8 mouse cellular contexts compared by ENCODE assay signal in the genomic region with DNA sequence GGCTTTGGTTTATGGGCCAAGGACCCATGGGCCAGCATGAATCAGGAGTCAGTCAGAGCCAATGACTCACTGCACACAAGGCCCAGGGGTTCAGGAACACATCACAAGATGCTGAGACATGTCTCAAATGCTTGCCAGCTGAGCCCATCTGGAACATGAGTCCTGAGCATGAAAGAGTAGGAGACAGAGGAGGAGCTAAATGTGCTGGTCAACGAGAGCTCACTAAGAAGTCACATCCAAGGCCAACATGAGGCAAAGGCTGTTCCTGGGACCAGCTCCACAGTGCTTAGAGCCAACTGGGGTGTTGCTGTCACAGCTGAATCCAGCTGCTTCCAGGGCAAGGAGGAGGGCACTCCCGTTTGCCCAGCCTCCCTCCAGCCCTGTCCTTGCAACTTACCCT.
A peak's percentile ranks its signal among the peaks of the same experiment; 100 is the strongest.
DNase-seq lines count a peak whose midpoint lies in the region; ATAC-seq lines count a peak whose summit lies in the region.

No protein-coding gene starts in this region.

- DNase-seq in midbrain, embryonic 10.5 days (ENCODE audit: low spot score) = no peak
- no peak for DNase-seq in midbrain, embryonic 14.5 days
- peak; percentile 90 to 94 for DNase-seq in heart, adult 9 months (ENCODE audit: low spot score in 2 of 2)
- DNase-seq in kidney, postnatal 10 days = peak; percentile 81
- peak; percentile 97 for DNase-seq in skeletal muscle tissue, adult 2 months (ENCODE audit: low read depth, low spot score)
- no peak for DNase-seq in liver
- DNase-seq in frontal cortex, postnatal 25 days (ENCODE audit: low spot score in 2 of 2) = no peak
- DNase-seq in retina, postnatal 1 day = no peak

- no peaks in the 10 kb centered on the region for H3K9me3 ChIP-seq in midbrain, embryonic 10.5 days (replicated peaks)
- no peaks in the 10 kb centered on the region for H3K9me3 ChIP-seq in midbrain, embryonic 14.5 days (ENCODE audit: control insufficient read depth, low read length)

- 0 out of 2 replicates have a peak overlapping the region, but pooled peaks have one; percentile 28 for H3K27ac ChIP-seq in midbrain, embryonic 10.5 days (replicated peaks)
- H3K27ac ChIP-seq in midbrain, embryonic 14.5 days (replicated peaks; ENCODE audit: low read depth, low read length) = no peak overlapping the region

- H3K4me3 ChIP-seq in midbrain, embryonic 10.5 days = no peak overlapping the region
- H3K4me3 ChIP-seq in midbrain, embryonic 14.5 days (replicated peaks; ENCODE audit: low read depth, low read length) = no peak overlapping the region

- H3K27me3 ChIP-seq in midbrain, embryonic 10.5 days (ENCODE audit: low read depth, poor library complexity, severe bottlenecking) = no peaks in the 10 kb centered on the region; the same call in 1 of the 2 replicates
- H3K27me3 ChIP-seq in midbrain, embryonic 14.5 days (ENCODE audit: control insufficient read depth, insufficient read depth, low read length) = no peaks in the 10 kb centered on the region

- no peak for ATAC-seq in midbrain, embryonic 14.5 days (ENCODE audit: low FRiP score, low TSS enrichment)

- no peak overlapping the region for H3K9ac ChIP-seq in midbrain, embryonic 14.5 days (replicated peaks; ENCODE audit: low read length)

- no peak overlapping the region for H3K4me2 ChIP-seq in midbrain, embryonic 14.5 days (ENCODE audit: low read length)

- WGBS in midbrain, embryonic 10.5 days = 58% methylated on average over 2 of the region's 2 CpGs
- WGBS in midbrain, embryonic 14.5 days = 68% methylated on average over 2 of the region's 2 CpGs

- H3K36me3 ChIP-seq in midbrain, embryonic 10.5 days = no peaks in the 10 kb centered on the region
- no peaks in the 10 kb centered on the region for H3K36me3 ChIP-seq in midbrain, embryonic 14.5 days (ENCODE audit: control insufficient read depth, insufficient read depth, low read length)

- H3K4me1 ChIP-seq in midbrain, embryonic 10.5 days = peaks cover 17% of the 10 kb centered on the region
- H3K4me1 ChIP-seq in midbrain, embryonic 14.5 days (ENCODE audit: control insufficient read depth, insufficient read depth, low read length) = peaks cover 7% of the 10 kb centered on the region

Comparison
In these comparisons a context has a peak if more than half of its experiments do, and no peak if none do; other contexts are left out.
1. DNase-seq: peak in heart, adult 9 months (2 of 2), kidney, postnatal 10 days (single experiment) and skeletal muscle tissue, adult 2 months (single experiment); none in midbrain, embryonic 10.5 days (single experiment), midbrain, embryonic 14.5 days (single experiment), liver (single experiment), frontal cortex, postnatal 25 days (0 of 2) and retina, postnatal 1 day (single experiment).